ENCODE assay signal across 8 mouse cellular contexts in the genomic region with DNA sequence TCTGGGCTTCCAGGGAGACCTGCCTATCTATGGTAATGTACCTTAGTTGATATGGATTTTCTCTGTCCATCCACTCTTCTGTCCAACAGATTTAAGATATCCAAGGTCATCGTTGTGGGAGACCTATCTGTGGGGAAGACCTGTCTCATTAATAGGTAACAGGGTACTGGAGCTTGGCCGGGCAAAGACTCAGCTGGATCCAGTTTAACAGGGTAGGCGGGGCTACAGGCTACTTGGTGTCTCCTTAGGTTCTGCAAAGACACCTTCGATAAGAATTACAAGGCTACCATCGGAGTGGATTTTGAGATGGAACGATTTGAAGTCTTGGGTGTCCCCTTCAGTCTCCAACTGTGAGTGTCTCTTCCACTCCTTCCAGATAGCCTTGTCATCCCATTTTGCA. TPM values are rescaled to one million over a fixed set of nuclear protein-coding genes. Genes with fewer than 3 reads are reported as not detected.
DNase-seq lines count a peak whose midpoint lies in the region; ATAC-seq and TF ChIP-seq lines count a peak whose summit lies in the region.

No protein-coding gene starts in this region.

- peak overlapping the region; percentile 81 for H3K4me2 ChIP-seq in heart, embryonic 15.5 days
- H3K4me2 ChIP-seq in forebrain, embryonic 14.5 days (ENCODE audit: low read length), result peak overlapping the region; percentile 65
- H3K4me2 ChIP-seq in neural tube, embryonic 12.5 days (replicated peaks), result peak overlapping the region; percentile 71

- H3K9ac ChIP-seq in heart, embryonic 15.5 days, result no peak overlapping the region
- 0 out of 2 replicates have a peak overlapping the region, but pooled peaks have one; percentile 93 for H3K9ac ChIP-seq in forebrain, embryonic 14.5 days (ENCODE audit: low read length)
- peak overlapping the region; percentile 95; the same call in 1 of the 2 replicates for H3K9ac ChIP-seq in neural tube, embryonic 12.5 days

- 67% methylated on average over 6 of the region's 6 CpGs for WGBS in heart, embryonic 15.5 days
- WGBS in forebrain, embryonic 14.5 days, result 67% methylated on average over 6 of the region's 6 CpGs
- 67% methylated on average over 6 of the region's 6 CpGs for WGBS in neural tube, embryonic 12.5 days
- WGBS in cerebellum, adult 2 months, result 81% methylated on average over 6 of the region's 6 CpGs

- intact Hi-C loops in heart, postnatal 25 days (cut with DNase I), result no loop called here

- H3K27ac ChIP-seq in heart, embryonic 15.5 days, result peak overlapping the region; percentile 97
- H3K27ac ChIP-seq in forebrain, embryonic 14.5 days (ENCODE audit: low read depth, low read length), result peak overlapping the region; percentile 95
- no peak overlapping the region for H3K27ac ChIP-seq in neural tube, embryonic 12.5 days
- no peak overlapping the region for H3K27ac ChIP-seq in cerebellum, adult 2 months (ENCODE audit: insufficient read depth, low read length)

- TF ChIP-seq CTCF in cerebellum, adult 2 months (IDR thresholded peaks at IDR 0.05; ENCODE audit: borderline replicate concordance, insufficient read depth, low read depth, low read length), result no peak

- H3K4me3 ChIP-seq in heart, embryonic 15.5 days, result peak overlapping the region; percentile 60; the same call in 1 of the 2 replicates
- H3K4me3 ChIP-seq in forebrain, embryonic 14.5 days (ENCODE audit: low read depth, low read length), result peak overlapping the region; percentile 70
- no peak overlapping the region for H3K4me3 ChIP-seq in neural tube, embryonic 12.5 days
- H3K4me3 ChIP-seq in cerebellum, adult 2 months (replicated peaks; ENCODE audit: insufficient read depth, low read depth, low read length), result no peak overlapping the region

- no peaks in the 10 kb centered on the region for H3K27me3 ChIP-seq in heart, embryonic 15.5 days
- no peaks in the 10 kb centered on the region for H3K27me3 ChIP-seq in forebrain, embryonic 14.5 days (replicated peaks; ENCODE audit: control insufficient read depth, insufficient read depth, low read length)
- H3K27me3 ChIP-seq in neural tube, embryonic 12.5 days (replicated peaks), result no peaks in the 10 kb centered on the region
- H3K27me3 ChIP-seq in cerebellum, adult 2 months (ENCODE audit: control insufficient read depth, insufficient read depth, low read length), result peaks cover 3% of the 10 kb centered on the region; the same call in 1 of the 2 replicates

- no peaks in the 10 kb centered on the region for H3K9me3 ChIP-seq in heart, embryonic 15.5 days (replicated peaks)
- no peaks in the 10 kb centered on the region for H3K9me3 ChIP-seq in forebrain, embryonic 14.5 days (replicated peaks; ENCODE audit: control insufficient read depth, low read length)
- H3K9me3 ChIP-seq in neural tube, embryonic 12.5 days, result no peaks in the 10 kb centered on the region

- no peak for DNase-seq in heart, postnatal 25 days (ENCODE audit: low spot score)
- DNase-seq in forebrain, embryonic 14.5 days (ENCODE audit: low spot score), result no peak
- peak; percentile 75 for DNase-seq in kidney, postnatal 10 days
- no peak for DNase-seq in urinary bladder, postnatal 36 days (ENCODE audit: low spot score in 2 of 2)
- DNase-seq in embryo, embryonic 9.5 days (ENCODE audit: extremely low spot score), result no peak
- no peak for DNase-seq in cerebellum, adult 2 months

- ATAC-seq in heart, embryonic 15.5 days (replicated peaks; ENCODE audit: insufficient number of reproducible peaks, insufficient read depth, low FRiP score, low read depth), result no peak
- no peak for ATAC-seq in forebrain, embryonic 14.5 days
- ATAC-seq in neural tube, embryonic 12.5 days (ENCODE audit: low FRiP score, low read depth), result no peak

- TF ChIP-seq POLR2A in cerebellum, adult 2 months (IDR thresholded peaks at IDR 0.05; ENCODE audit: borderline replicate concordance, insufficient read depth, low read length), result no peak

- H3K4me1 ChIP-seq in heart, embryonic 15.5 days (replicated peaks), result peaks cover 26% of the 10 kb centered on the region
- peaks cover 9% of the 10 kb centered on the region for H3K4me1 ChIP-seq in forebrain, embryonic 14.5 days (ENCODE audit: control insufficient read depth, insufficient read depth, low read length)
- peaks cover 20% of the 10 kb centered on the region for H3K4me1 ChIP-seq in neural tube, embryonic 12.5 days
- H3K4me1 ChIP-seq in cerebellum, adult 2 months (ENCODE audit: control insufficient read depth, insufficient read depth, low read length), result no peaks in the 10 kb centered on the region

- peaks cover 24% of the 10 kb centered on the region for H3K36me3 ChIP-seq in heart, embryonic 15.5 days
- H3K36me3 ChIP-seq in forebrain, embryonic 14.5 days (ENCODE audit: control insufficient read depth, insufficient read depth, low read length), result peaks cover 30% of the 10 kb centered on the region
- H3K36me3 ChIP-seq in neural tube, embryonic 12.5 days, result peaks cover 32% of the 10 kb centered on the region

RNA-seq across cellular contexts. Expression of a gene that starts 1.8 kb away (rescaled TPM):
- polyA plus RNA-seq in heart, embryonic 15.5 days (2015; fragmentation: Nextera tagmentation; extraction: Ambion mirVana), result 54.5 and 72.1 TPM in 2 replicates
- 10 to 100 TPM; 11.2 to 12.2 TPM for total RNA-seq in heart, postnatal 25 days (2021)
- polyA plus RNA-seq in forebrain, embryonic 14.5 days (2014; fragmentation: Nextera tagmentation; extraction: Ambion mirVana), result 48.1 and 48.2 TPM in 2 replicates
- polyA plus RNA-seq in neural tube, embryonic 12.5 days (2016; fragmentation: Nextera tagmentation; extraction: Ambion mirVana), result 71.0 and 76.5 TPM in 2 replicates
- 36.6 and 38.1 TPM in 2 replicates for polyA plus RNA-seq in cerebellum, adult 2 months (2012; rRNA removed)

RNA-seq across cellular contexts. Expression of a gene that starts 3.2 kb away (rescaled TPM):
- 2.9 and 3.0 TPM in 2 replicates for polyA plus RNA-seq in heart, embryonic 15.5 days (2015; fragmentation: Nextera tagmentation; extraction: Ambion mirVana)
- total RNA-seq in heart, postnatal 25 days (2021), result 1 to 10 TPM in 1 of 2 experiments, under 1 TPM in 1; 0.31 to 1.1 TPM
- 0.55 and 0.73 TPM in 2 replicates for polyA plus RNA-seq in forebrain, embryonic 14.5 days (2014; fragmentation: Nextera tagmentation; extraction: Ambion mirVana)
- 2.5 and 2.9 TPM in 2 replicates for polyA plus RNA-seq in neural tube, embryonic 12.5 days (2016; fragmentation: Nextera tagmentation; extraction: Ambion mirVana)
- 11.7 and 12.1 TPM in 2 replicates for polyA plus RNA-seq in cerebellum, adult 2 months (2012; rRNA removed)

RNA-seq across cellular contexts. Expression of a gene that starts 6.7 kb away (rescaled TPM):
- polyA plus RNA-seq in heart, embryonic 15.5 days (2015; fragmentation: Nextera tagmentation; extraction: Ambion mirVana), result 717 and 816 TPM in 2 replicates
- total RNA-seq in heart, postnatal 25 days (2021), result 100 to 1,000 TPM; 776 to 853 TPM
- polyA plus RNA-seq in forebrain, embryonic 14.5 days (2014; fragmentation: Nextera tagmentation; extraction: Ambion mirVana), result 1,011 and 1,206 TPM in 2 replicates
- polyA plus RNA-seq in neural tube, embryonic 12.5 days (2016; fragmentation: Nextera tagmentation; extraction: Ambion mirVana), result 895 and 982 TPM in 2 replicates
- polyA plus RNA-seq in cerebellum, adult 2 months (2012; rRNA removed), result 1,121 and 1,182 TPM in 2 replicates

RNA-seq across cellular contexts. Expression of a gene that starts 13.5 kb away (rescaled TPM):
- polyA plus RNA-seq in heart, embryonic 15.5 days (2015; fragmentation: Nextera tagmentation; extraction: Ambion mirVana), result 13.5 and 14.2 TPM in 2 replicates
- total RNA-seq in heart, postnatal 25 days (2021), result 1 to 10 TPM; 5.5 to 7.2 TPM
- 4.4 and 4.5 TPM in 2 replicates for polyA plus RNA-seq in forebrain, embryonic 14.5 days (2014; fragmentation: Nextera tagmentation; extraction: Ambion mirVana)
- 8.2 and 10.5 TPM in 2 replicates for polyA plus RNA-seq in neural tube, embryonic 12.5 days (2016; fragmentation: Nextera tagmentation; extraction: Ambion mirVana)
- polyA plus RNA-seq in cerebellum, adult 2 months (2012; rRNA removed), result 147 and 158 TPM in 2 replicates

RNA-seq across cellular contexts. Expression of a gene that starts 13.6 kb away (rescaled TPM):
- 12.4 and 17.3 TPM in 2 replicates for polyA plus RNA-seq in heart, embryonic 15.5 days (2015; fragmentation: Nextera tagmentation; extraction: Ambion mirVana)
- total RNA-seq in heart, postnatal 25 days (2021), result 1 to 10 TPM; 2.5 to 2.6 TPM
- polyA plus RNA-seq in forebrain, embryonic 14.5 days (2014; fragmentation: Nextera tagmentation; extraction: Ambion mirVana), result 4.6 and 5.5 TPM in 2 replicates
- polyA plus RNA-seq in neural tube, embryonic 12.5 days (2016; fragmentation: Nextera tagmentation; extraction: Ambion mirVana), result 10.2 and 11.1 TPM in 2 replicates
- polyA plus RNA-seq in cerebellum, adult 2 months (2012; rRNA removed), result 4.8 and 5.8 TPM in 2 replicates

Comparison
In these comparisons a context has a peak if more than half of its experiments do, and no peak if none do; other contexts are left out.
1. H3K27ac ChIP-seq: peak in heart, embryonic 15.5 days (single experiment) and forebrain, embryonic 14.5 days (single experiment); none in neural tube, embryonic 12.5 days (single experiment) and cerebellum, adult 2 months (single experiment).
2. H3K4me3 ChIP-seq: peak in heart, embryonic 15.5 days (single experiment) and forebrain, embryonic 14.5 days (single experiment); none in neural tube, embryonic 12.5 days (single experiment) and cerebellum, adult 2 months (single experiment).
3. Peak in every context shown above with its lines, with median percentiles within 50 percentile points of each other: H3K4me2 ChIP-seq.